Mouse (Mus musculus) heart, adult 2 months (tissue): ENCODE results near the gene Helb.
A peak's percentile ranks its signal among the peaks of the same experiment; 100 is the strongest.

ENCODE experiments used
- CTCF ChIP-seq: fragments of 200-600 bp; IDR thresholded peaks from 2 replicates; pipeline ENCODE4 v1.8.1; 2022; ENCODE audit warnings: antibody characterized with exemption, mild to moderate bottlenecking, moderate library complexity
- POLR2A ChIP-seq: fragments of 200-500 bp; IDR thresholded peaks from 2 replicates; pipeline ENCODE4 v1.6.1; 2011; ENCODE audit warnings: mild to moderate bottlenecking, low read depth, low read length, control low read depth; ENCODE audit not compliant: insufficient read depth

GRCm38 (mm10) chr10:120124801-120125464 lies 12.1 kb upstream of the Helb start:
- TF ChIP-seq POLR2A (no peak), CTCF (peak; percentile 84)
